Mouse (Mus musculus): Measurements from ENCODE around the gene Foxi3. TPM values are rescaled to one million over a fixed set of nuclear protein-coding genes. Genes with fewer than 3 reads are reported as not detected.

Gene Foxi3
- total and polyA plus RNA-seq, 3 experiments, result not detected

GRCm38 (mm10) chr6:70957341-70957940 is 1.1 kb downstream of the Foxi3 start:
- no peak for TF ChIP-seq NELFE (IDR thresholded peaks at IDR 0.05; ENCODE audit: low read depth, low read length)
- no peak for TF ChIP-seq POLR2AphosphoS2 (IDR thresholded peaks at IDR 0.05; ENCODE audit: low read depth, low read length)
- no peak for TF ChIP-seq TCF12 (IDR thresholded peaks at IDR 0.05; ENCODE audit: low read depth, low read length)
- TF ChIP-seq UBTF (IDR thresholded peaks at IDR 0.05; ENCODE audit: low read depth, low read length), result no peak
- dilution Hi-C loops (cut with MboI; ENCODE audit: extremely low pct_ligation_motif_present, extremely low pct_unique_long_range_greater_than_20kb, low sequenced_read_pairs), result no loop called here

DNA sequence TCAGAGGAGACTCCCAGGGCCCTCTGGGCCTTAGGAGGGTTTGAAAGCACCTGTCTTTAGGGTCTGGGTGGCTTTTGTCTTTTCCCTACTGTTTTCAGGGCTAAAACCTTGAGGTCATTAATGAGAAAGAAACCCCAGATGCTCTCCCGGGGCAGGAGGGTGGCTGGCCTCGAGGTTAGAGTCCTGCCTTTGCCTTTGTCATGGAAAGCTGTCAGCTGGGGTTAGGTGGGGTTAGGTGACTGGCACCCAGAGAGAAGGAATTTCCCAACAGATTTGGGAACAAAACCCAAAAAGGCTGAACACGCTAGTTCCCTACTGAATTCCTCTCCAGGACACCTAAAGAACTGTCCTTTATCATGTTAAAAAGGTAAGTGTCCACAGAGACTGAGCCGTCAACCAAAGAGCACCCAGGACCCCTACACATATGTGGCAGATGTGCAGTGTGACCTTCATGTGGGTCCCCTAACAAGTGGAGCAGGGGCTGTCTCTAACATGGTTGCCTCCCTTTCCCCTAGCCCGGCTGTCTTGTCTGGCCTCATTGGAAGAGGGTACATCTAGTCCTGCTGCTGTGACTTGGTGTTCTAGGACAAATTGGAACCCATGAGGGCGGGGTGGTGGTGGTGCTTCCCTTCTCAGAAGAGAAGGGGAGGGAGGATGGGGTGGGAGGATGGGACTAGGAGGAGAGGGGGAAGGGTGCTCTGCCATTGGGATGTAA is 7.9 kb downstream of the Foxi3 start:
- Histone ChIP-seq H3K27me3 (replicated peaks) (no peaks in the 10 kb centered on the region), H3K9ac (ENCODE audit: insufficient read depth, low read depth) (no peak overlapping the region), H3K4me3 (replicated peaks in 1 of 3; ENCODE audit: low read depth in 2 of 3, low read length in 2 of 3, poor library complexity in 1 of 3) (no peak overlapping the region), H3K4me2 (ENCODE audit: insufficient read depth, low read depth, poor library complexity, severe bottlenecking) (no peak overlapping the region), H3K79me2 (replicated peaks; ENCODE audit: control insufficient read depth, extremely low read depth, insufficient read depth, poor library complexity, severe bottlenecking) (no peaks in the 10 kb centered on the region), H3K9me3 (replicated peaks; ENCODE audit: low read length) (no peaks in the 10 kb centered on the region), H3K36me3 (replicated peaks in 1 of 2; ENCODE audit: control insufficient read depth in 1 of 2, insufficient read depth in 1 of 2, low read length in 1 of 2) (no peaks in the 10 kb centered on the region), H3K4me1 (ENCODE audit: control insufficient read depth in 1 of 2, insufficient read depth in 2 of 2) (peaks cover 6 to 12% of the 10 kb centered on the region in 2 experiments; a peak in 3 of 4 replicates), H3K27ac (ENCODE audit: insufficient read depth, low read depth) (no peak overlapping the region)
- no peak for TF ChIP-seq ELF1 (IDR thresholded peaks at IDR 0.05; ENCODE audit: low read depth, low read length)
- TF ChIP-seq ZC3H11A (IDR thresholded peaks at IDR 0.05; ENCODE audit: low read depth, low read length), result no peak
- no peak for TF ChIP-seq KAT2A (IDR thresholded peaks at IDR 0.05; ENCODE audit: insufficient replicate concordance, low read length)
- no peak for TF ChIP-seq SMC3 (IDR thresholded peaks at IDR 0.05; ENCODE audit: low read depth, low read length)
- no peak for DNase-seq (ENCODE audit: extremely low read depth)
- in situ Hi-C loops (cut with MboI; ENCODE audit: low pct_ligation_motif_present, low pct_unique_long_range_greater_than_20kb, low sequenced_read_pairs), result no loop called here
- dilution Hi-C loops (cut with MboI; ENCODE audit: extremely low pct_ligation_motif_present, extremely low pct_unique_long_range_greater_than_20kb, low sequenced_read_pairs), result no loop called here

More at GRCm38 (mm10) chr6:70957341-70957940, 1.1 kb downstream of the Foxi3 start:
- Histone ChIP-seq H3K4me3 (replicated peaks in 1 of 3; ENCODE audit: low read depth in 2 of 3, low read length in 2 of 3, poor library complexity in 1 of 3) (no peak overlapping the region), H3K4me2 (ENCODE audit: insufficient read depth, low read depth, poor library complexity, severe bottlenecking) (no peak overlapping the region), H3K9ac (ENCODE audit: insufficient read depth, low read depth) (no peak overlapping the region), H3K36me3 (replicated peaks in 1 of 2; ENCODE audit: control insufficient read depth in 1 of 2, insufficient read depth in 1 of 2, low read length in 1 of 2) (no peaks in the 10 kb centered on the region), H3K9me3 (replicated peaks; ENCODE audit: low read length) (peaks cover 12% of the 10 kb centered on the region), H3K27me3 (replicated peaks) (no peaks in the 10 kb centered on the region), H3K79me2 (replicated peaks; ENCODE audit: control insufficient read depth, extremely low read depth, insufficient read depth, poor library complexity, severe bottlenecking) (no peaks in the 10 kb centered on the region), H3K27ac (ENCODE audit: insufficient read depth, low read depth) (no peak overlapping the region), H3K4me1 (ENCODE audit: control insufficient read depth in 1 of 2, insufficient read depth in 2 of 2) (peaks cover 2 to 14% of the 10 kb centered on the region in 2 experiments; a peak in 2 of 4 replicates)
- DNase-seq (ENCODE audit: extremely low read depth), result no peak
- in situ Hi-C loops (cut with MboI; ENCODE audit: low pct_ligation_motif_present, low pct_unique_long_range_greater_than_20kb, low sequenced_read_pairs), result loop anchor here (5.0 kb wide), 1 partner anchor 170 kb away; no protein-coding TSS in a partner anchor

- in situ Hi-C loops (cut with MboI; ENCODE audit: low pct_ligation_motif_present, low pct_unique_long_range_greater_than_20kb, low sequenced_read_pairs) (no loop called here), dilution Hi-C loops (cut with MboI; ENCODE audit: extremely low pct_ligation_motif_present, extremely low pct_unique_long_range_greater_than_20kb, low sequenced_read_pairs) (no loop called here)
- Histone ChIP-seq H3K9ac (ENCODE audit: insufficient read depth, low read depth) (no peak overlapping the region), H3K4me3 (replicated peaks in 1 of 3; ENCODE audit: low read depth in 2 of 3, low read length in 2 of 3, poor library complexity in 1 of 3) (no peak overlapping the region), H3K27ac (ENCODE audit: insufficient read depth, low read depth) (no peak overlapping the region), H3K9me3 (replicated peaks; ENCODE audit: low read length) (no peaks in the 10 kb centered on the region), H3K27me3 (replicated peaks) (no peaks in the 10 kb centered on the region), H3K79me2 (replicated peaks; ENCODE audit: control insufficient read depth, extremely low read depth, insufficient read depth, poor library complexity, severe bottlenecking) (no peaks in the 10 kb centered on the region), H3K36me3 (replicated peaks in 1 of 2; ENCODE audit: control insufficient read depth in 1 of 2, insufficient read depth in 1 of 2, low read length in 1 of 2) (no peaks in the 10 kb centered on the region), H3K4me2 (ENCODE audit: insufficient read depth, low read depth, poor library complexity, severe bottlenecking) (no peak overlapping the region), H3K4me1 (ENCODE audit: control insufficient read depth in 1 of 2, insufficient read depth in 2 of 2) (peaks cover 6 to 12% of the 10 kb centered on the region in 2 experiments; a peak in 3 of 4 replicates)
- no peak for TF ChIP-seq ELF1 (IDR thresholded peaks at IDR 0.05; ENCODE audit: low read depth, low read length)
- TF ChIP-seq E2F4 (IDR thresholded peaks at IDR 0.05; ENCODE audit: insufficient replicate concordance, low read depth, low read length), result no peak
- TF ChIP-seq IRF4 (IDR thresholded peaks at IDR 0.05; ENCODE audit: low read depth, low read length), result no peak
- TF ChIP-seq MAX (IDR thresholded peaks at IDR 0.05; ENCODE audit: low read length), result no peak
- no peak for TF ChIP-seq UBTF (IDR thresholded peaks at IDR 0.05; ENCODE audit: low read depth, low read length)
- no peak for TF ChIP-seq KAT2A (IDR thresholded peaks at IDR 0.05; ENCODE audit: insufficient replicate concordance, low read length)
- TF ChIP-seq USF1 (IDR thresholded peaks at IDR 0.05; ENCODE audit: low read depth, low read length), result no peak
- TF ChIP-seq HCFC1 (IDR thresholded peaks at IDR 0.05; ENCODE audit: low read depth, low read length), result no peak
- TF ChIP-seq BHLHE40 (IDR thresholded peaks at IDR 0.05; ENCODE audit: low read depth, low read length), result no peak
- TF ChIP-seq ZC3H11A (IDR thresholded peaks at IDR 0.05; ENCODE audit: low read depth, low read length), result no peak
- no peak for TF ChIP-seq EP300 (IDR thresholded peaks at IDR 0.05; ENCODE audit: low read length)
- TF ChIP-seq CHD2 (IDR thresholded peaks at IDR 0.05; ENCODE audit: low read length), result no peak
- no peak for TF ChIP-seq USF2 (conservative IDR thresholded peaks at IDR 0.05; ENCODE audit: low read depth, low read length)
- TF ChIP-seq RAD21 (IDR thresholded peaks at IDR 0.05; ENCODE audit: low read depth, low read length), result no peak
- no peak for TF ChIP-seq SMC3 (IDR thresholded peaks at IDR 0.05; ENCODE audit: low read depth, low read length)
- TF ChIP-seq TCF12 (IDR thresholded peaks at IDR 0.05; ENCODE audit: low read depth, low read length), result no peak
- TF ChIP-seq PAX5 (IDR thresholded peaks at IDR 0.05; ENCODE audit: low read length), result no peak
- no peak for TF ChIP-seq POLR2A (IDR thresholded peaks at IDR 0.05; ENCODE audit: low read depth, low read length)
- TF ChIP-seq MEF2A (IDR thresholded peaks at IDR 0.05; ENCODE audit: borderline replicate concordance, low read depth, low read length), result no peak
- no peak for DNase-seq (ENCODE audit: extremely low read depth)
These were observed 9.4 kb downstream of the Foxi3 start for GRCm38 (mm10) chr6:70965694-70966093.

Data from CH12.LX (cell line).